Mouse (Mus musculus) midbrain, embryonic 12.5 days (tissue): ENCODE data around the gene Mettl7a3. TPM values are rescaled to one million over a fixed set of nuclear protein-coding genes. Genes with fewer than 3 reads are reported as not detected.

Experiments used
- polyA plus RNA-seq: library from polyadenylated mRNA; unstranded; fragments of >200 nt; fragmentation: Nextera tagmentation; extraction: Ambion mirVana; gene quantifications from 2 replicates; pipeline ENCODE4 v1.2.1, GENCODE M21; 2016

Gene Mettl7a3
- polyA plus RNA-seq, 1 experiment from 2014 or later = not detected

Other genes starting within 250 kb of the Mettl7a3 start
- 32.6 and 36.3 TPM in 2 replicates for gene Atf1, start 107.1 kb upstream of the Mettl7a3 start, polyA plus RNA-seq
- gene Tmprss12, start 54.1 kb upstream of the Mettl7a3 start, polyA plus RNA-seq = not detected in 2 replicates
- gene Mettl7a1, start 30.8 kb upstream of the Mettl7a3 start, polyA plus RNA-seq = 4.5 and 4.7 TPM in 2 replicates
- not detected in 2 replicates for gene Methig1, start 18.2 kb downstream of the Mettl7a3 start, polyA plus RNA-seq
- gene Mettl7a2, start 18.3 kb downstream of the Mettl7a3 start, polyA plus RNA-seq = not detected in 2 replicates
- gene Higd1c, start 29.6 kb downstream of the Mettl7a3 start, polyA plus RNA-seq = not detected in 2 replicates
- gene Gm5475, start 87.2 kb downstream of the Mettl7a3 start, polyA plus RNA-seq = 0.11 and 0.14 TPM in 2 replicates
- gene Slc11a2, start 90.1 kb downstream of the Mettl7a3 start, polyA plus RNA-seq = 22.6 and 22.8 TPM in 2 replicates
- 42.2 and 46.2 TPM in 2 replicates for gene Letmd1, start 134.1 kb downstream of the Mettl7a3 start, polyA plus RNA-seq
- 37.1 and 41.9 TPM in 2 replicates for gene Csrnp2, start 160.6 kb downstream of the Mettl7a3 start, polyA plus RNA-seq
- gene Tfcp2, start 217.1 kb downstream of the Mettl7a3 start, polyA plus RNA-seq = 50.3 and 51.1 TPM in 2 replicates